Mouse (Mus musculus) forebrain, embryonic 16.5 days (tissue): Measurements from ENCODE around the gene Lair1. TPM values are rescaled to one million over a fixed set of nuclear protein-coding genes. Genes with fewer than 3 reads are reported as not detected.
"Not testable (repeated sequence)": the region's sequence is repeated elsewhere in the genome, so short reads cannot be mapped to it uniquely, and the experiment has no call there.

Experiments
- ATAC-seq: fragments of 200-750 bp; cut with Nextera tagmentation; 2 replicates; pipeline ENCODE4 v1.8.0; 2017; ENCODE audit warnings: mild to moderate bottlenecking, moderate library complexity
- H3K27ac ChIP-seq: fragments of 300-500 bp; sonication (generic); 2 replicates; pipeline ENCODE4 v1.5.1; 2014; ENCODE audit warnings: low read length, control low read depth
- H3K27me3 ChIP-seq: fragments of 300-500 bp; sonication (generic); replicated peaks from 2 replicates; pipeline ENCODE4 v1.6.1; 2014; ENCODE audit warnings: low read length; ENCODE audit not compliant: control insufficient read depth, insufficient read depth
- H3K36me3 ChIP-seq: fragments of 300-500 bp; sonication (generic); 2 replicates; pipeline ENCODE4 v1.6.1; 2014; ENCODE audit not compliant: control insufficient read depth, insufficient read depth
- H3K4me1 ChIP-seq: fragments of 300-500 bp; sonication (generic); replicated peaks from 2 replicates; pipeline ENCODE4 v1.6.1; 2014; ENCODE audit warnings: low read length; ENCODE audit not compliant: control insufficient read depth, insufficient read depth
- H3K4me2 ChIP-seq: fragments of 300-500 bp; sonication (generic); 2 replicates; pipeline ENCODE4 v1.6.1; 2014; ENCODE audit warnings: mild to moderate bottlenecking, low read length, control low read depth
- H3K4me3 ChIP-seq: fragments of 300-500 bp; sonication (generic); replicated peaks from 2 replicates; pipeline ENCODE4 v1.5.1; 2014; ENCODE audit warnings: mild to moderate bottlenecking, low read length, control low read depth
- H3K9ac ChIP-seq: fragments of 300-500 bp; sonication (generic); replicated peaks from 2 replicates; pipeline ENCODE4 v1.6.1; 2014; ENCODE audit warnings: low read depth, low read length, control low read depth
- H3K9me3 ChIP-seq: fragments of 300-500 bp; sonication (generic); 2 replicates; pipeline ENCODE4 v1.6.1; 2016; ENCODE audit warnings: low read length; ENCODE audit not compliant: control insufficient read depth
- WGBS: fragments of 180-500 bp; shearing (Covaris S2); extraction: QIAGEN DNeasy Blood & Tissue Kit; methylation state at CpG from one replicate; pipeline ENCODE4 v1.1.7; 2014; 5-methylcytosine and 5-hydroxymethylcytosine counted together
- polyA plus RNA-seq: library from polyadenylated mRNA; unstranded; fragments of >200 nt; fragmentation: Nextera tagmentation; extraction: Ambion mirVana; gene quantifications from 2 replicates; pipeline ENCODE4 v1.2.1, GENCODE M21; 2015

Lair1 gene
- polyA plus RNA-seq, 1 experiment from 2014 or later = 1.4 TPM

GRCm38 (mm10) chr7:4063714-4064425 lies 866 bp upstream of the Lair1 start:
- H3K36me3 ChIP-seq = no peaks in the 10 kb centered on the region
- no peak overlapping the region for H3K4me3 ChIP-seq
- no peaks in the 10 kb centered on the region for H3K4me1 ChIP-seq
- H3K4me2 ChIP-seq = no peak overlapping the region
- no peaks in the 10 kb centered on the region for H3K9me3 ChIP-seq
- H3K27me3 ChIP-seq = no peaks in the 10 kb centered on the region
- no peak for ATAC-seq
- 100% methylated on average over 1 of the region's 1 CpGs for WGBS
- no peak overlapping the region for H3K27ac ChIP-seq
- H3K9ac ChIP-seq = no peak overlapping the region

GRCm38 (mm10) chr7:4060602-4061188 lies 2.3 kb downstream of the Lair1 start:
- not testable (repeated sequence) for H3K9ac ChIP-seq, H3K4me1 ChIP-seq, H3K4me3 ChIP-seq, H3K27ac ChIP-seq, H3K9me3 ChIP-seq, H3K4me2 ChIP-seq, H3K36me3 ChIP-seq, H3K27me3 ChIP-seq, ATAC-seq
- WGBS = 41% methylated on average over 9 of the region's 9 CpGs

GRCm38 (mm10) chr7:4026794-4027421 lies 36.1 kb downstream of the Lair1 start:
- Histone ChIP-seq H3K4me1 (no peaks in the 10 kb centered on the region), H3K27me3 (no peaks in the 10 kb centered on the region), H3K9ac (no peak overlapping the region), H3K4me3 (no peak overlapping the region), H3K27ac (no peak overlapping the region), H3K36me3 (no peaks in the 10 kb centered on the region), H3K9me3 (no peaks in the 10 kb centered on the region), H3K4me2 (no peak overlapping the region)
- ATAC-seq = no peak
- 15% methylated on average over 3 of the region's 3 CpGs for WGBS

- not testable (repeated sequence) for H3K4me3 ChIP-seq, H3K27me3 ChIP-seq, H3K27ac ChIP-seq, H3K9me3 ChIP-seq, H3K9ac ChIP-seq, H3K4me2 ChIP-seq, ATAC-seq, H3K4me1 ChIP-seq, H3K36me3 ChIP-seq
- 66% methylated on average over 3 of the region's 3 CpGs for WGBS
Measured at GRCm38 (mm10) chr7:4004636-4005035, 58.4 kb downstream of the Lair1 start.

GRCm38 (mm10) chr7:4003996-4004395 lies 59.0 kb downstream of the Lair1 start:
- 81% methylated on average over 4 of the region's 4 CpGs for WGBS
- not testable (repeated sequence) for ATAC-seq

GRCm38 (mm10) chr7:3962017-3962416 lies 101.0 kb downstream of the Lair1 start:
- Histone ChIP-seq H3K4me1 (no peaks in the 10 kb centered on the region), H3K36me3 (no peaks in the 10 kb centered on the region), H3K9me3 (no peaks in the 10 kb centered on the region), H3K27me3 (no peaks in the 10 kb centered on the region), H3K9ac (no peak overlapping the region), H3K4me2 (no peak overlapping the region), H3K27ac (no peak overlapping the region), H3K4me3 (no peak overlapping the region)
- WGBS = 92% methylated on average over 2 of the region's 2 CpGs
- ATAC-seq = no peak

More at GRCm38 (mm10) chr7:4003996-4004395, 59.0 kb downstream of the Lair1 start:
- H3K36me3 ChIP-seq, H3K27ac ChIP-seq, H3K9me3 ChIP-seq, H3K9ac ChIP-seq, H3K4me3 ChIP-seq, H3K4me1 ChIP-seq, H3K4me2 ChIP-seq, H3K27me3 ChIP-seq: not testable (repeated sequence)

- 93% methylated on average over 3 of the region's 3 CpGs for WGBS
- Histone ChIP-seq H3K9me3 (no peaks in the 10 kb centered on the region), H3K4me3 (no peak overlapping the region), H3K9ac (no peak overlapping the region), H3K36me3 (no peaks in the 10 kb centered on the region), H3K4me2 (no peak overlapping the region), H3K27ac (no peak overlapping the region), H3K27me3 (no peaks in the 10 kb centered on the region), H3K4me1 (no peaks in the 10 kb centered on the region)
- no peak for ATAC-seq
Measured at GRCm38 (mm10) chr7:3957387-3957786, 105.6 kb downstream of the Lair1 start.

Other genes starting within 250 kb of the Lair1 start
- gene Gm15448, start 237.5 kb downstream of the Lair1 start, polyA plus RNA-seq = not detected in 2 replicates
- gene Pira2, start 218.2 kb downstream of the Lair1 start, polyA plus RNA-seq = not detected in 2 replicates
- not detected in 2 replicates for gene Gm14548, start 165.1 kb downstream of the Lair1 start, polyA plus RNA-seq
- not detected in 2 replicates for gene Lilra6, start 147.7 kb downstream of the Lair1 start, polyA plus RNA-seq
- gene Ttyh1, start 56.2 kb upstream of the Lair1 start, polyA plus RNA-seq = 97.4 and 115 TPM in 2 replicates
- gene Leng8, start 73.8 kb upstream of the Lair1 start, polyA plus RNA-seq = 68.6 and 95.7 TPM in 2 replicates
- 5.4 and 6.4 TPM in 2 replicates for gene Leng9, start 87.2 kb upstream of the Lair1 start, polyA plus RNA-seq
- 3.4 and 3.8 TPM in 2 replicates for gene Cdc42ep5, start 101.7 kb upstream of the Lair1 start, polyA plus RNA-seq
- gene Lilra5, start 174.6 kb upstream of the Lair1 start, polyA plus RNA-seq = 0.11 TPM in 1 of 2 replicates, not detected in the other